Comparison of ENCODE assay signal across 7 mouse cellular contexts in the genomic region with DNA sequence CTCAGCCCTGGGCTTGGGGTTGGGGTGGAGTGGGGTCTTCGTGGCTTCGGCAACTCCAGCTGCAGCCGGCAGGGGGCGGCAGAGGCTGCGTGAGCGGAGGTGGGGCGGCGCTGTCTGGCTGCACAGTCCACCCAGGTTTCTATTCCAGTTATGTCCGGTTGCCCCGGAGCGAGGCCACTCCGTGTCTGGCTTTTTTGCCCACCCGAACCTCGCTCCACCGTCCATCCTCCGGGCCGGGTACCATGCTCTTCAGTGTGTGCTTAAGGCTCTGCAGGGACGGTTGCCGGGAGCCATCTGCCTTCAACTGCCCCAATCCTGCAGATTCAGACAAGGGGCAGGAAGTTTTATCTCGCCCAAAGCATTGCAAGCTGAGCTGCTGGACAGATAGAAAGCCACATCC. TPM values are rescaled to one million over a fixed set of nuclear protein-coding genes. Genes with fewer than 3 reads are reported as not detected.
DNase-seq lines count a peak whose midpoint lies in the region; ATAC-seq and TF ChIP-seq lines count a peak whose summit lies in the region.

No protein-coding gene starts in this region.

- no peak overlapping the region for H3K27ac ChIP-seq in intestine, embryonic 16.5 days (ENCODE audit: low read length)
- no peak overlapping the region for H3K27ac ChIP-seq in limb, embryonic 14.5 days (replicated peaks; ENCODE audit: low read depth, low read length)
- no peak overlapping the region for H3K27ac ChIP-seq in midbrain, embryonic 14.5 days (replicated peaks; ENCODE audit: low read depth, low read length)
- no peak overlapping the region for H3K27ac ChIP-seq in small intestine, adult 2 months (ENCODE audit: insufficient read depth, low read depth, low read length)

- peaks cover 4% of the 10 kb centered on the region; the same call in 1 of the 2 replicates for H3K4me1 ChIP-seq in intestine, embryonic 16.5 days (ENCODE audit: control insufficient read depth, insufficient read depth, low read length)
- no peaks in the 10 kb centered on the region for H3K4me1 ChIP-seq in limb, embryonic 14.5 days (ENCODE audit: control insufficient read depth, insufficient read depth, low read length)
- H3K4me1 ChIP-seq in midbrain, embryonic 14.5 days (ENCODE audit: control insufficient read depth, insufficient read depth, low read length) = 0 out of 2 replicates have a peak, but pooled peaks cover 4% of the 10 kb centered on the region
- H3K4me1 ChIP-seq in small intestine, adult 2 months (ENCODE audit: control insufficient read depth, insufficient read depth, insufficient read length, low read length) = no peaks in the 10 kb centered on the region

- no peaks in the 10 kb centered on the region for H3K36me3 ChIP-seq in intestine, embryonic 16.5 days (ENCODE audit: control insufficient read depth, insufficient read depth, low read length)
- no peaks in the 10 kb centered on the region for H3K36me3 ChIP-seq in limb, embryonic 14.5 days (ENCODE audit: control insufficient read depth, insufficient read depth, low read length)
- H3K36me3 ChIP-seq in midbrain, embryonic 14.5 days (ENCODE audit: control insufficient read depth, insufficient read depth, low read length) = no peaks in the 10 kb centered on the region
- H3K36me3 ChIP-seq in small intestine, adult 2 months (ENCODE audit: control insufficient read depth, insufficient read depth, low read length) = no peaks in the 10 kb centered on the region

- peak overlapping the region; percentile 72 for H3K4me2 ChIP-seq in intestine, embryonic 16.5 days (ENCODE audit: low read depth, low read length)
- peak overlapping the region; percentile 69 for H3K4me2 ChIP-seq in limb, embryonic 14.5 days (replicated peaks; ENCODE audit: low read depth, low read length, severe bottlenecking)
- H3K4me2 ChIP-seq in midbrain, embryonic 14.5 days (ENCODE audit: low read length) = peak overlapping the region; percentile 69

- ATAC-seq in granulocyte monocyte progenitor cell, adult 5-6 weeks (replicated peaks; ENCODE audit: poor library complexity, severe bottlenecking) = peak; percentile 98
- ATAC-seq in intestine, embryonic 16.5 days = peak; percentile 88
- ATAC-seq in limb, embryonic 14.5 days (ENCODE audit: low FRiP score, low read depth) = peak; percentile 88
- ATAC-seq in midbrain, embryonic 14.5 days (ENCODE audit: low FRiP score, low TSS enrichment) = peak; percentile 81

- peak; percentile 79 for DNase-seq in adrenal gland, postnatal 14 days
- DNase-seq in embryo, embryonic 11.5 days (ENCODE audit: low read depth, low spot score) = peak; percentile 67
- DNase-seq in limb, embryonic 14.5 days (ENCODE audit: low spot score) = peak; percentile 48
- DNase-seq in midbrain, embryonic 14.5 days = peak; percentile 83

- H3K9ac ChIP-seq in intestine, embryonic 16.5 days (ENCODE audit: low read depth, low read length) = peak overlapping the region; percentile 73
- H3K9ac ChIP-seq in limb, embryonic 14.5 days (ENCODE audit: low read depth, low read length, severe bottlenecking) = peak overlapping the region; percentile 74
- H3K9ac ChIP-seq in midbrain, embryonic 14.5 days (replicated peaks; ENCODE audit: low read length) = peak overlapping the region; percentile 59

- H3K4me3 ChIP-seq in intestine, embryonic 16.5 days (ENCODE audit: low read length) = peak overlapping the region; percentile 57
- H3K4me3 ChIP-seq in limb, embryonic 14.5 days (replicated peaks; ENCODE audit: low read length) = peak overlapping the region; percentile 45
- H3K4me3 ChIP-seq in midbrain, embryonic 14.5 days (replicated peaks; ENCODE audit: low read depth, low read length) = peak overlapping the region; percentile 36
- peak overlapping the region; percentile 43 for H3K4me3 ChIP-seq in small intestine, adult 2 months (ENCODE audit: low read depth, low read length)

- no peaks in the 10 kb centered on the region for H3K27me3 ChIP-seq in intestine, embryonic 16.5 days (replicated peaks; ENCODE audit: control insufficient read depth, insufficient read depth, low read length)
- H3K27me3 ChIP-seq in limb, embryonic 14.5 days (ENCODE audit: control insufficient read depth, insufficient read depth, low read length) = no peaks in the 10 kb centered on the region
- no peaks in the 10 kb centered on the region for H3K27me3 ChIP-seq in midbrain, embryonic 14.5 days (ENCODE audit: control insufficient read depth, insufficient read depth, low read length)
- no peaks in the 10 kb centered on the region for H3K27me3 ChIP-seq in small intestine, adult 2 months (ENCODE audit: control insufficient read depth, insufficient read depth, low read length)

- under 1% methylated on average over 20 of the region's 20 CpGs for WGBS in intestine, embryonic 16.5 days
- WGBS in limb, embryonic 14.5 days = 2% methylated on average over 20 of the region's 20 CpGs
- 1% methylated on average over 20 of the region's 20 CpGs for WGBS in midbrain, embryonic 14.5 days
- 5% methylated on average over 20 of the region's 20 CpGs for WGBS in small intestine, adult 2 months

- H3K9me3 ChIP-seq in intestine, embryonic 16.5 days (ENCODE audit: control insufficient read depth, low read length) = no peaks in the 10 kb centered on the region
- no peaks in the 10 kb centered on the region for H3K9me3 ChIP-seq in limb, embryonic 14.5 days (ENCODE audit: control insufficient read depth, low read length)
- no peaks in the 10 kb centered on the region for H3K9me3 ChIP-seq in midbrain, embryonic 14.5 days (ENCODE audit: control insufficient read depth, low read length)

- no peak for TF ChIP-seq POLR2A in limb, embryonic 14.5 days (IDR thresholded peaks at IDR 0.05; ENCODE audit: borderline replicate concordance, extremely low read depth, insufficient read depth, insufficient read length)
- TF ChIP-seq POLR2A in small intestine, adult 2 months (IDR thresholded peaks at IDR 0.05; ENCODE audit: low read depth, low read length) = no peak

- peak; percentile 68; the same call in 1 of the 2 replicates for TF ChIP-seq CTCF in small intestine, adult 2 months (IDR thresholded peaks at IDR 0.05; ENCODE audit: extremely low read depth, insufficient read length, insufficient replicate concordance, low read depth, low read length)

RNA-seq across cellular contexts. Expression of gene Akain1, which starts 36.3 kb away (rescaled TPM):
- total RNA-seq in adrenal gland, postnatal 14 days (2021) = not detected in 2 replicates
- not detected in 2 replicates for total RNA-seq in granulocyte monocyte progenitor cell, adult 5-6 weeks (2014; fragmentation: Nextera tagmentation)
- not detected in 2 replicates for total RNA-seq in granulocyte monocyte progenitor cell, adult 5-6 weeks (2017)
- polyA plus RNA-seq in intestine, embryonic 16.5 days (2015; fragmentation: Nextera tagmentation; extraction: Ambion mirVana) = not detected in 2 replicates
- 0.03 TPM in 1 of 2 replicates, not detected in the other for polyA plus RNA-seq in limb, embryonic 14.5 days (2012; rRNA removed)
- polyA plus RNA-seq in limb, embryonic 14.5 days (2014; fragmentation: Nextera tagmentation; extraction: Ambion mirVana) = not detected in 2 replicates
- polyA plus RNA-seq in midbrain, embryonic 14.5 days (2014; fragmentation: Nextera tagmentation; extraction: Ambion mirVana) = 0.41 and 0.80 TPM in 2 replicates
- not detected in 2 replicates for polyA plus RNA-seq in small intestine, adult 2 months (2012; rRNA removed)
